Mouse (Mus musculus): ENCODE measurements around the gene Slc25a21.

- no peak for TF ChIP-seq POLR2A (IDR thresholded peaks at IDR 0.05; ENCODE audit: low read depth, low read length)
- no peak for TF ChIP-seq CTCF (IDR thresholded peaks at IDR 0.05; ENCODE audit: extremely low read depth, insufficient read length, insufficient replicate concordance, low read depth, low read length)
These were observed 290.8 kb downstream of the Slc25a21 start for GRCm38 (mm10) chr12:56906476-56906875.
